Mouse (Mus musculus) myocyte (in vitro differentiated cells): ENCODE data around the gene Rgs9. TPM values are rescaled to one million over a fixed set of nuclear protein-coding genes. Genes with fewer than 3 reads are reported as not detected.

Experiments used
- H3K27me3 ChIP-seq: one replicate; pipeline ENCODE4 v1.6.1; 2011; ENCODE audit not compliant: control insufficient read depth, insufficient read depth, insufficient read length
- H3K36me3 ChIP-seq: one replicate; pipeline ENCODE4 v1.6.1; 2011; ENCODE audit not compliant: control insufficient read depth, insufficient read depth
- H3K4me2 ChIP-seq: one replicate; pipeline ENCODE4 v1.6.1; 2011; ENCODE audit warnings: low read depth, control low read depth
- H3K4me3 ChIP-seq: one replicate; pipeline ENCODE4 v1.5.1; 2011; ENCODE audit warnings: mild to moderate bottlenecking, control low read depth, moderate library complexity
- H3K79me2 ChIP-seq: one replicate; pipeline ENCODE4 v1.6.1; 2011; ENCODE audit not compliant: control insufficient read depth, insufficient read depth
- H3ac ChIP-seq: one replicate; pipeline ENCODE4 v1.6.1; 2011; ENCODE audit not compliant: control insufficient read depth, insufficient read length
- CEBPB ChIP-seq: IDR thresholded peaks from 2 replicates; pipeline ENCODE4 v1.6.1; 2011; ENCODE audit warnings: mild to moderate bottlenecking, moderate library complexity; ENCODE audit not compliant: poor library complexity, insufficient read depth, severe bottlenecking
- E2F4 ChIP-seq: IDR thresholded peaks from one replicate; pipeline ENCODE4 v1.6.1; 2011; ENCODE audit warnings: mild to moderate bottlenecking, control low read depth, moderate library complexity; ENCODE audit not compliant: insufficient read depth
- MAX ChIP-seq: IDR thresholded peaks from one replicate; pipeline ENCODE4 v1.6.1; 2011; ENCODE audit warnings: low read depth, mild to moderate bottlenecking, control low read depth
- MYOD1 ChIP-seq, 3 experiments: IDR thresholded peaks; one replicate each; pipeline ENCODE4 v1.6.1; 2011; ENCODE audit warnings: control low read depth in 2 of 3, low read depth in 2 of 3, mild to moderate bottlenecking in 2 of 3, moderate library complexity in 1 of 3; ENCODE audit not compliant: insufficient read length in 2 of 3, control insufficient read depth in 1 of 3
- MYOG ChIP-seq, 3 experiments: IDR thresholded peaks; one replicate each; pipeline ENCODE4 v1.6.1; 2011; ENCODE audit warnings: control low read depth in 2 of 3, low read depth in 2 of 3, mild to moderate bottlenecking in 2 of 3; ENCODE audit not compliant: insufficient read length in 2 of 3, control insufficient read depth in 1 of 3, insufficient read depth in 1 of 3
- POLR2A ChIP-seq: IDR thresholded peaks from one replicate; pipeline ENCODE4 v1.6.1; 2011; ENCODE audit warnings: low read depth, mild to moderate bottlenecking, control low read depth, moderate library complexity; ENCODE audit not compliant: insufficient read length
- POLR2AphosphoS2 ChIP-seq: IDR thresholded peaks from one replicate; pipeline ENCODE4 v1.6.1; 2011; ENCODE audit warnings: low read depth, control low read depth; ENCODE audit not compliant: insufficient read length
- REST ChIP-seq: IDR thresholded peaks from one replicate; pipeline ENCODE4 v1.6.1; 2011; ENCODE audit warnings: mild to moderate bottlenecking, control low read depth, moderate library complexity; ENCODE audit not compliant: insufficient read depth, insufficient read length
- SRF ChIP-seq: IDR thresholded peaks from one replicate; pipeline ENCODE4 v1.6.1; 2011; ENCODE audit warnings: low read depth; ENCODE audit not compliant: control insufficient read depth, insufficient read length
- TCF12 ChIP-seq: IDR thresholded peaks from one replicate; pipeline ENCODE4 v1.6.1; 2011; ENCODE audit warnings: mild to moderate bottlenecking, control low read depth; ENCODE audit not compliant: poor library complexity, insufficient read depth, severe bottlenecking
- TCF3 ChIP-seq: IDR thresholded peaks from one replicate; pipeline ENCODE4 v1.6.1; 2011; ENCODE audit warnings: low read depth, control low read depth; ENCODE audit not compliant: insufficient read length
- USF1 ChIP-seq: IDR thresholded peaks from one replicate; pipeline ENCODE4 v1.6.1; 2011; ENCODE audit warnings: low read depth, mild to moderate bottlenecking, control low read depth, moderate library complexity
- polyA plus RNA-seq: library from polyadenylated mRNA; unstranded; fragments of >200 nt; fragmentation: generic; extraction: Trizol; gene quantifications from one replicate; pipeline ENCODE4 v1.2.1, GENCODE M21; 2012; ENCODE audit warnings: missing spikeins

Rgs9 gene
- polyA plus RNA-seq, 1 experiment: not detected

DNA sequence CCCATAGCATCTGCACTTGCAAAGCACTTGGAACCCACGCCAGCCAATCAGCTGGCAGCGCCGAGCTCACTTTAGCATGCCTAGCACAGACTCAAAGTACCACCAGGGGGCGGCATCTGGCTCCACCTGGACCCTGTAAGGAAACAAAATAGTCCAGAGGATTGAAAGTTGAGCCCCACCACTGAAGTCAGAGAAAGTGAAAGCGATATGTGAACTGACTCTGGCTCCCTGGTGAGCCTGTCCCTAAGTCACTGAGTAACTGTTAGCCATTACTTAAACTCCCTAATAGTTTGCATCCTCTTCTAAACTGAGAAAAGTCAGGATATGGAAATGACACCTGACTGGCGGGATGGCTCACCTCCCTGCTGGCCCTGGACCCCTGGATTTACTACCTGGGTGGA is 33.5 kb upstream of the Rgs9 start:
- H3K27me3 ChIP-seq: no peaks in the 10 kb centered on the region
- TF ChIP-seq SRF (peak; percentile 15), TCF3 (no peak)
- peak overlapping the region; percentile 99 for H3K4me2 ChIP-seq
- no peaks in the 10 kb centered on the region for H3K79me2 ChIP-seq
- peak overlapping the region; percentile 13 for H3K4me3 ChIP-seq
- no peak overlapping the region for H3ac ChIP-seq
- no peaks in the 10 kb centered on the region for H3K36me3 ChIP-seq

DNA sequence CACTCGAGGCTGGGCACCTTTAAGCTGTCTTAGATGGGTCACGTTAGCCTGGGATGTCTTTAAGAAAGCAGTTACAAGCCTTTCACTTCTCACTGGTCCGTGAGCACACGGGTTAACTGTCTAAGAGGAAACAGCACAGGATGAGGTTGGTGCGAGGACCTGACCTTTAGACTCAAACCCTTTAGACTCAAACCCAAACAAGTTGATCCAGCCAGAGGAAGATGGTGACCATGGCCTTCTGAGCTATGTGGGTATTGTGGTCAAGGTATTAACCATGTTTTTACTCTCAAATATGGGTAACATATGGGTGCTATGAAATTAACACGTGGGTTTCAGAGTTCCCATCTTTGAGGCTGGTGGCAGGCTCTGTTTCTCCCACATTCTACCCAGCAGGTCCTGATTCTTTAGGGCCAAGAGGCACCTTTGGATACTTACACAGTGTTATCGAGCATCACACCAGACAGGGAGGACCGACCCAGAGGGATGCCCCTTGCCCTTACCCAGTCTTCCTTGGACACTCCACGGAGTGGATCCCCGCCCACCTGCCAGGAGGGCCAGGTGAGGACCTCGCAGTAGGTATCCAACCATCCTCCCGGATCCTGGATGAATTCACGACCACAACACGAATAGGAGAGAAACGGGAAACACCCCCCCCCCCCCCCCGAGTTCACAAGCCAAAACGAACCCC is 32.9 kb upstream of the Rgs9 start:
- Histone ChIP-seq H3K4me2 (peak overlapping the region; percentile 99), H3K36me3 (no peaks in the 10 kb centered on the region), H3K79me2 (no peaks in the 10 kb centered on the region), H3K27me3 (no peaks in the 10 kb centered on the region), H3ac (no peak overlapping the region), H3K4me3 (peak overlapping the region; percentile 13)
- TF ChIP-seq TCF3 (no peak), SRF (no peak), E2F4 (no peak), REST (no peak), USF1 (no peak)

GRCm38 (mm10) chr11:109329331-109329730 is 31.4 kb upstream of the Rgs9 start:
- Histone ChIP-seq H3K79me2 (no peaks in the 10 kb centered on the region), H3ac (no peak overlapping the region), H3K36me3 (no peaks in the 10 kb centered on the region), H3K4me3 (no peak overlapping the region), H3K4me2 (peak overlapping the region; percentile 21), H3K27me3 (no peaks in the 10 kb centered on the region)
- TF ChIP-seq POLR2AphosphoS2 (no peak), MYOD1 (IDR thresholded peaks at IDR 0.05; ENCODE audit: control insufficient read depth in 1 of 3, insufficient read length in 2 of 3, low read depth in 2 of 3) (peak in 1 of 3 experiments; percentile 5)

DNA sequence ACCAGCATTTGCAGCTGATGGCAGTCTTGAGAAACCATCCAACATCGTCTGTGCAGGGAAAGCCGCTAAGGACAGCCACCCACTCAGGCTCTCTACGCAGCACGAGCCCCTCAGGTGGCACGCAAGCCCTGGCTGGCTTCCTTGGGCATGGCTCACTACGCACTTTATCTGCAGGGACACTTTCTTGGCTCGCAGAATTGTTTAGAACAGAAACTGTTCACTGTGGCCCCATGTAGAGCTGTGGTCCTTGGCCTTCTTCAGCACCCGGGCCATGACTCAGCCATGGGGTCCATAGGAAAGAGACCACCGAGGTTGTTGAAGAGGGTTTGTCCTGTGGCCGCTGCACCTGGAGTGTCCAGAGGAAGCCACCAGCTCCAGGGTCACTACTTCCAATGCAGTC is 30.0 kb upstream of the Rgs9 start:
- H3K4me3 ChIP-seq: no peak overlapping the region
- no peak for TF ChIP-seq MYOG (IDR thresholded peaks at IDR 0.05; ENCODE audit: control insufficient read depth in 1 of 3, insufficient read depth in 1 of 3, insufficient read length in 2 of 3, low read depth in 2 of 3)
- no peak for TF ChIP-seq MYOD1 (IDR thresholded peaks at IDR 0.05; ENCODE audit: control insufficient read depth in 1 of 3, insufficient read length in 2 of 3, low read depth in 2 of 3)
- no peak for TF ChIP-seq USF1
- TF ChIP-seq CEBPB: no peak
- no peak for TF ChIP-seq TCF3
- no peak for TF ChIP-seq REST
- TF ChIP-seq TCF12: no peak
- TF ChIP-seq MAX: no peak
- TF ChIP-seq E2F4: no peak
- TF ChIP-seq POLR2A: no peak
- no peak for TF ChIP-seq SRF
- TF ChIP-seq POLR2AphosphoS2: no peak

GRCm38 (mm10) chr11:109327381-109327780 is 29.5 kb upstream of the Rgs9 start:
- H3K79me2 ChIP-seq: no peaks in the 10 kb centered on the region

More for the DNA sequence above, 30.0 kb upstream of the Rgs9 start:
- H3K36me3 ChIP-seq: no peaks in the 10 kb centered on the region
- no peak overlapping the region for H3ac ChIP-seq
- no peaks in the 10 kb centered on the region for H3K27me3 ChIP-seq
- H3K79me2 ChIP-seq: no peaks in the 10 kb centered on the region
- no peak overlapping the region for H3K4me2 ChIP-seq

More at GRCm38 (mm10) chr11:109327381-109327780, 29.5 kb upstream of the Rgs9 start:
- Histone ChIP-seq H3K4me2 (no peak overlapping the region), H3K36me3 (no peaks in the 10 kb centered on the region), H3K27me3 (no peaks in the 10 kb centered on the region), H3K4me3 (no peak overlapping the region), H3ac (no peak overlapping the region)
- no peak for TF ChIP-seq MYOG (IDR thresholded peaks at IDR 0.05; ENCODE audit: control insufficient read depth in 1 of 3, insufficient read depth in 1 of 3, insufficient read length in 2 of 3, low read depth in 2 of 3)
- TF ChIP-seq MAX: no peak
- no peak for TF ChIP-seq POLR2AphosphoS2
- no peak for TF ChIP-seq E2F4
- no peak for TF ChIP-seq USF1
- TF ChIP-seq TCF3: no peak
- TF ChIP-seq POLR2A: no peak
- TF ChIP-seq REST: no peak
- TF ChIP-seq MYOD1 (IDR thresholded peaks at IDR 0.05; ENCODE audit: control insufficient read depth in 1 of 3, insufficient read length in 2 of 3, low read depth in 2 of 3): no peak
- no peak for TF ChIP-seq SRF
- no peak for TF ChIP-seq TCF12
- TF ChIP-seq CEBPB: no peak
